Mouse (Mus musculus) cerebellum, adult 8-10 months (tissue): Measurements from ENCODE around the gene Cyb5r1.

ENCODE experiments used
- DNase-seq: peaks from one replicate; pipeline ENCODE4 v3.0.0; 2022

Gene Cyb5r1

GRCm38 (mm10) chr1:134405509-134406413 lies at the start of gene Cyb5r1:
Cyb5r1 (plus strand) TSS chr1:134405559.
- DNase-seq = peak; percentile 65

- DNase-seq = no peak
These were observed 47.9 kb upstream of the Cyb5r1 start for GRCm38 (mm10) chr1:134357461-134357860.

DNA sequence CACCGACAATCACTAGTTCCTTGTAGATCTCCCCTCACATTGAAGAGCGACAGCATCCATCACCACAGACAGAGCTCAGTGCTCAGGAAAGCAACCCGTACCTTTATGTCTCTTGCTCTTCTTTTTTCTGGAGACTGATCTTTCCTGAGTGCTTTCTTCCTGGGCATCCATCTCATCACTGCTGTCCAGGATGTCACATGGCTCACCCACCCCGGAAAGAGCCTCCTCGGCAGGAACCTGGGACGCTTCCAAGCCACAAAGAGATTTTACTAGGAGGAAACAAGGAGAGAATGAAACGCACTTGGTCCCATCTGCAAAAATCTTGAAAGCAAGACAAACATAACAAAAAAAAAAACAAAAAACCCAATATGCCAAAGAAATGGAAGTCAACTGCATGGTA lies 44.7 kb upstream of the Cyb5r1 start:
- peak; percentile 19 for DNase-seq

- DNase-seq = no peak
These were observed 44.0 kb upstream of the Cyb5r1 start for GRCm38 (mm10) chr1:134361195-134361856.

DNA sequence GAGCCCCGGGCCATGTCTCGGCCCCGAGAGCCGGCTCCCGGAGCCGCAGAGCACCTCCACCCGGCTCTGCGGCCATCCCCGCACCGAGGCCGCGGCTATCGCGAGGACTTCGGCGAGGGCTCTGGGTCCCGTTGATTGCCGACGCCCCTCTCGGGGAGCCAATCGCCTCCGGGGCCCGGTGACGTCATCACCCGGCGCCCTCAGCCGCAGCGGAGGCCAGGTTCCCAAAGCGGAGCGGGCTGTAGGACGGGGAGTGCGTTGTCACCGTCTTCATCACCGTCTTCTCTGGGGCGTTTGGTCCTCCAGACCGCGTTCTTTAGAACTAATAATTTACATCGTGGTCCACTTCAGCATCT lies 43.5 kb upstream of the Cyb5r1 start, which contains the start of gene Tmem183a:
Gene Tmem183a (minus strand): TSS at position 123 of the 356 bp plus-strand sequence.
- DNase-seq = peak; percentile 96

GRCm38 (mm10) chr1:134363194-134363593 lies 42.2 kb upstream of the Cyb5r1 start:
- no peak for DNase-seq

DNA sequence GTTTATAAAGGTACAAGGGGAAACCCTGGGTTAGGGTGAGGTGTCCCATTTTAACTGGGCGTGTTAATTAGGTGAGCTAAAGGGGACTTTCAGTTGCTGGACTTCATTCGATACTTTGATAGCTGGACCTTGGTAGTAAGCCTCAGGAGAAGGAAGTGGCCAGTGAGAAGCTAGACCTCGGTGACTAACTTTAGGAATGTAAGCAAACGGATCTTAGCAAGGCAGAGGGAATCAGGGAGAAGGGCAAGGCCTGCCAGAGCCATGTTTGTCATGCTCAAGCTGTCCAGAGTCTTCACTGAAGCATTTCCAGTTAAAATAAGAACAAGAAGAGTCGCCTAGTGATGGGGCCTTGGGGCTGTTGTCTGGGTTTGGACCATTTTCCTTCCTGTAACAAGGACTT lies 39.9 kb upstream of the Cyb5r1 start:
- no peak for DNase-seq

- DNase-seq = peak; percentile 39
These were observed 36.5 kb upstream of the Cyb5r1 start for GRCm38 (mm10) chr1:134368777-134369337.

DNA sequence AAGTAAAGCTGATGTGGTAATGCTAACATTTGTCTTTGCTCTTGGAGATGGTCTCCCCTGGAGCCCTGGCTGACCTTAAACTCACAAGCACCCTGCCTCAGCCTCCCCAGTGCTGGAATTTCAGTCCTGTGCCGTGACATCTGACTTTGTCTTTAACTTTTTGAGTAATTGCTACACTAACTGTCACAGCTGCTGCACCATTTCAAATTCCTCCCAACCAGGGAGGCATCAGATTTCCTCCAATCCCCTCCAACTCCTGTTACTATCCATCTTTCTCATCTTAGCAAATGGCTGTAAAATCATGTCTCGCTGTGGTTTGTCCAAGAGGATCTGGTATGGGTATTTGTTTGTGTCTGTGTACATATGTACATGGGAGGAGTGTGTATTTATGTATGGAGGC lies 31.2 kb upstream of the Cyb5r1 start:
- DNase-seq = no peak

GRCm38 (mm10) chr1:134381051-134381450 lies 24.3 kb upstream of the Cyb5r1 start:
- DNase-seq = no peak

DNA sequence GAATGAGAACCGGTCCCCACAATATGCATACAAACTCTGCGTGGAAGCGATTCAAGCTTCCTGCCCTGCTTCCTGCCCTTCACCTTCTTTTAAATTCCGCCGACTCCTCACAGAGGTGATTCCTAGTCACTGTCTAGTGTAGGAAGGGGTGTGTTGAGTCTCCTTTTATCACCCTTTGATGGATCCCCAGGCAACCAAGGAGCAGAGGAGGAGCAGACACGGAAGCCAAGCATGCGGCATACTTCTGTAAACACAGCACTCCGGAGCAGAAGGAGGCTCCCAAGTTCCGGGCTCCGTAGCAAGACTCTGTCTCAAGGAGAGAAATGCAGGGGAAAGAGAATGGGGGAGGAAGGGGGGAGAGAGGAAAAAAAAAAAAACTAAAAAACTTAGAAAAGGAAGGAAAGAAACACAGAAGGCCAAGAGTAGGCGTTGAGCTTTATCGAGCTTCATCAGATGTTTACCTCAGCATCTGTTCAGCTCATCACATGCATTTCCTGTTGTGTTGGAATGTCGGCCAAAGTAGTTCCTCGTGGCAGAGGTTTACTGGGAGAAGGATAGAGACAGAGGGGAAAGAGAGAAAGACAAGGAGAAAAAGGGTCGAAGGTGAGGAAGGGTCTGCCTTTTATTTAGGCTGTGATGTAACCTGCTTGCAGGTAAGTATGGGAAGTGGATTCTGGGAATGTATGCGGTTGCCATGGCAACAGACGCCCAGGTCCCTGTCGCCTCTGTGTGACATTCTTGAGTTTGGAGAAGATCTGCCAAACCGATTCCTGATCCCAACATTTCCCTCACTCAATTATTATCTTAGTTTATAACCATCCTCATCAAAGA lies 23.3 kb upstream of the Cyb5r1 start:
- DNase-seq = no peak

DNA sequence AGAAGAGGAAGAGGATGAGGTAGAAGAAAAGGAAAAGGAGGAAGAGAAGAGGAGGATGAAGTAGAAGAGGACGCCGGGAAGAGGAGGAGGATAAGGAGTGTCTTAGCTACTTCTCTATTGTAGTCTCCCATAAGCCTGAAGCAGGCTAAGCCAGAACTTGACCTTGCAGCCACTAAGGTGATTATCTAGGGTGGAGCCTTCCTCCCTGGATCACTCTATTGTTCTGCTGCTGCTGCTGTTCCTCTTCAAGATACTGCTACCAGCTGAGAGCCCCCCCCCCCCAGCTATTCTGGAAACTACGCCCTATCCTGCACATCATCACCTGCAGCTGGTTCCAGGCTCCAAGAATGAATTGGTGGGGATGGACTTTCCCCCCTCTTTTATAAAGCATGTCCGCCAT lies 20.8 kb upstream of the Cyb5r1 start:
- DNase-seq = no peak

GRCm38 (mm10) chr1:134385176-134385575 lies 20.2 kb upstream of the Cyb5r1 start:
- no peak for DNase-seq

DNA sequence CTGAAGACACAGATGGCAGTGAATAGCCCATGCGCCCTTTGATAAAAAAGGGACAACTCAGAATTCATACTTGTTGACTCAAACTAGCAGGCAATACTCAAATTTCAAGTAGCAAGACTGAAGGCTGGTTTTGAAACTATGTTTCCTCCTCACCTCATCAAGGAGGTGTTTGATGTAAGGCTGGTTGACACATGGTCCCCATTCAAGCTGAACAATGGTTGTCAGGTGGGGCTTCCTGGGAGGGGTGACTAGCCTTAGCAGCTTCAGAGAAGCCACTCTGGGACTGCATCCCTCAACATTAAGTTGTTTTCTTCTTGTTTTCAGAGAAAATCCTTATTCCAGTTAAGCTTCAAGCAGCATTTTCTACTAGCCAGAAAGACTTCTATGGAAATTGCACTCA lies 19.7 kb upstream of the Cyb5r1 start, which contains the start of gene 4933406M09Rik:
Gene 4933406M09Rik (plus strand): TSS at position 275 of the 400 bp plus-strand sequence.
- no peak for DNase-seq

GRCm38 (mm10) chr1:134393827-134394226 lies 11.5 kb upstream of the Cyb5r1 start:
- no peak for DNase-seq

DNA sequence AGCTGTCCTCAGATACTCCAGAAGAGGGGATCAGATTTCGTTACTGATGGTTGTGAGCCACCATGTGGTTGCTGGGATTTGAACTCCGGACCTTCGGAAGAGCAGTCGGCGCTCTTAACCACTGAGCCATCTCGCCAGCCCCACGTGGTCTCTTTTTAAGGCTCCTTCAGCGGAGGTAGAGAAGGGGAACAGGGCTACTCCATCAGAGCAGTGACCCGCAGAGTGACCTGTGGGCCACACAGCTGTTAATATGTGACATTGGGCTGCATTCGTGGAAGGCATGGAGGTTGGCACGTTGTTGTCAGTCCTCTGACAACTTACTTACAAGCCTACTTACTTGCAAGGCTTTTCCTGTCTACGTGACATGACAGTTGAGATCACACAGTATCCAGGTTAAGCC lies 7.1 kb upstream of the Cyb5r1 start:
- no peak for DNase-seq

GRCm38 (mm10) chr1:134399735-134400134 lies 5.6 kb upstream of the Cyb5r1 start:
- DNase-seq = no peak

- DNase-seq = no peak
These were observed 1.0 kb downstream of the Cyb5r1 start for GRCm38 (mm10) chr1:134406414-134406771.

DNA sequence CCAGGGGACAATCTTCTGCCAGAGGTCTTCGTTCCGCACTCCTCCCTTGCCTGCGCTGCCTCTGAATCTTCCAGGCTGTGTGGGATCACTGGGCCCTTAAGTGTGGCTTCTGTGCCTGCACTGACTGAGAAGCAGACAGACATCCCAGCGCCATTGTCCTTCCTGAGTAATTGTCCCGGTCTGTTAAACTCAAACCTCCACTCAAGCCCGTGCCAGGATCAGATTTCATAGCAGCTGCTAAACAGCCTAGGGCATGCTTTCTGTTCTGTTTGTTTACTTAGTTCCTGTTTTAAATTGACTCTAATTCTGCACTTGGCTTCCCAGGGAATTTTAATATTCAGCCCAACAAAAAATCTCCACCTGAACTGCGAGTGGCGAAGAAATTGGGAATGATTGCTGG lies 2.7 kb downstream of the Cyb5r1 start:
- DNase-seq = no peak

GRCm38 (mm10) chr1:134411706-134412629 lies 6.6 kb downstream of the Cyb5r1 start:
- DNase-seq = no peak

DNA sequence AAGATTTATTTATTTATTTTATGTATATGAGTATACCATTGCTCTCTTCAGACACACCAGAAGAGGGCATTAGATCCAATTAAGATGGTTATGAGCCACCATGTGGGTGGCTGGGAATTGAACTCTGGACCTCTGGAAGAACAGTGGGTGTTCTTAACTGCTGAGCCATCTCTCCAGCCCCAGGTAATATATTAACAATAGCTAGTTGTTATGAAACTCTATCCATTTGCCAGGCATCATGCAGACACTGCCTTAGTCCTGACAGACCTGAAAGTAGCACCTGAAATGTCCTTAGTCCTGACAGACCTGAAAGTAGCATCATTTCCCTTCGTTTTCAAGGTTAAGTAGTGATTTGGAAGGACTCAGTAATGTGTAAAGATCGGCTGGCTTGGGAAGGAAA lies 8.7 kb downstream of the Cyb5r1 start:
- no peak for DNase-seq
